Mouse (Mus musculus) adrenal gland, postnatal 10 days (tissue): Measurements from ENCODE around the gene Robo3. TPM values are rescaled to one million over a fixed set of nuclear protein-coding genes. Genes with fewer than 3 reads are reported as not detected.
A peak's percentile ranks its signal among the peaks of the same experiment; 100 is the strongest.

Experiments
- DNase-seq: peaks from one replicate; pipeline ENCODE4 v3.0.0; 2021; ENCODE audit warnings: mixed read lengths
- long read RNA-seq, 2 experiments: library from polyadenylated mRNA; stranded (forward); transcript quantifications; one replicate each; pipeline ENCODE4 v2.0.0; 2021
- total RNA-seq, 2 experiments: library from RNA; stranded (reverse); gene quantifications; 2 replicates each; pipeline ENCODE4 v1.2.3; 2021

Gene Robo3
- under 1 TPM; 0.45 to 0.72 TPM for total RNA-seq
- long read RNA-seq, experiment 1 = 0 reads
- long read RNA-seq, experiment 2 = 0 reads

DNA sequence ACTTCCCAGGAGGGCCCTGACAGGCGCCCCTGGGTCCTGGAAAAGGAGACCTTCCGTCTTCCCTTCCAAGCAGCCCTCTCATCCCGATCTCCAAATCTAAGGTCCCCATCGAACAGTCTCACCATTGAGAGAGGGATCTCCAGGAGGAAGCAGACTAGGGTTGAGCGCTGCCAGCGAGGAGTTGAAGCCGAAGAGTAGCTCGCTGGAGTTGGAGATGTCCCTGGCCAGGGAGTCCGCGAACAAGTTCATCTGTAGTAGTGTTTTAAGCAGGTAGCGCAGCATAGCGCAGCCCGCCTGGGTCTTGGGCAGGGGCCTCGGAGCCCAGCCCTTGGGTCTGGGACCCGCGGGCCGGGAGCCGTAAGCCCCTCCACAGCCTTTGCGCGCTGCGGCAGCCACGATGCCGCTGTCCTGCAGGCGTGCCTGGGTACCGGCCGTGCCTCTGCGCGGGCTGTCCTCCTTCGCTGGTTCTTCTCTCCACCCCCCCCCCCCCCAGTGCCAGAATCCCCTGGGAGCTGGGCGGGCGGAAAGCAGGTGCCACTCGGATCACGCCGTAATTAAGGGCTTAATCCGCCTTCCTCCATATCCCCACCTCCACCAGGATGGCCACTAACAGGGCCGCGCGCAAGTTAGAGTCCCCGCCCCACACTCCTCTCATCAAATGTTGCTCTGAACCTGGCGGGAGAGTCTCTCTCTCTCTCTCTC is at the start of gene Robo3:
Gene Robo3 (minus strand): TSS at position 527 of the 702 bp plus-strand sequence.
- peak; percentile 14 for DNase-seq

GRCm38 (mm10) chr9:37474923-37475322 is 41.9 kb upstream of the Robo3 start:
- no peak for DNase-seq

- DNase-seq = no peak
Observed at GRCm38 (mm10) chr9:37473611-37474125, 40.6 kb upstream of the Robo3 start.

DNA sequence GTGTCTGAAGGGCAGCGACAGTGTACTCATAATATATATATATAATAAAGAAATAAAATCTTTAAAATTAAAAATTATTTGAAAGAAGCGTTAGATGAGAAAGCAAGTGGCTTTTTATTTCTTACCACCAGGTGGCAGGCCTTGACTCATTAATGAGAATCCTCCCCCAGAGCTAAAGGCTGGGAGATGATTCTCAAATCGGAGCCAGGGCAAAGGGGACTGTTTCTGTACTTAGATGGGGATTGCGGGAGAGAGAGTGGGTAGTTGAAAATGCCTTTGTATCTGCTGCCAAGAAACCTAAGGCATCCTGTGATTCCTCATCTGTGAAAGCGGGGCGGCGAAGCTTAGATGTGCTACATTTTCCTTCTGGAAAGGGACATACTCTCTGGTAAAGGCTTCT is 29.7 kb upstream of the Robo3 start:
- DNase-seq = peak; percentile 66

GRCm38 (mm10) chr9:37461571-37461970 is 28.5 kb upstream of the Robo3 start:
- DNase-seq = no peak

DNA sequence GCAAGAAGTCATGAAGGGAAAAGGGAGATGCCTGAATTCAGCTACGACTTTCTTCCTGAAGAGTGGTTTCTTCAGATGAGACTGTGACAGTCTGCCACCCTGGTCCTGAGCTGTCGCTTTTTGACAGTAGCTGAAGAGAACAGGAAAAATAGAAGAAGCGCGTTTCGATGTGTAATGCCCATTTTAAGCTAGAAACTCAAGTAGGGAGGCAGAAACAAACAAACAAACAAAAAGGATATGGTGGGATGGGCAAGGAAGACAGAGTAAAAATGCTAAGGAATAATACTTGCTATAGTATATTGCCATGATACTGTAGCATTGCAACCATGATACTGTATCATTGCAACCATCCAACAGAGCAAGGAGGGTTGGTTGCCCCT is 27.9 kb upstream of the Robo3 start:
- no peak for DNase-seq

- DNase-seq = peak; percentile 38
Observed at GRCm38 (mm10) chr9:37460043-37460960, 27.3 kb upstream of the Robo3 start.

- no peak for DNase-seq
Observed at GRCm38 (mm10) chr9:37459665-37460042, 26.6 kb upstream of the Robo3 start.

GRCm38 (mm10) chr9:37457151-37457550 is 24.1 kb upstream of the Robo3 start:
- DNase-seq = no peak

DNA sequence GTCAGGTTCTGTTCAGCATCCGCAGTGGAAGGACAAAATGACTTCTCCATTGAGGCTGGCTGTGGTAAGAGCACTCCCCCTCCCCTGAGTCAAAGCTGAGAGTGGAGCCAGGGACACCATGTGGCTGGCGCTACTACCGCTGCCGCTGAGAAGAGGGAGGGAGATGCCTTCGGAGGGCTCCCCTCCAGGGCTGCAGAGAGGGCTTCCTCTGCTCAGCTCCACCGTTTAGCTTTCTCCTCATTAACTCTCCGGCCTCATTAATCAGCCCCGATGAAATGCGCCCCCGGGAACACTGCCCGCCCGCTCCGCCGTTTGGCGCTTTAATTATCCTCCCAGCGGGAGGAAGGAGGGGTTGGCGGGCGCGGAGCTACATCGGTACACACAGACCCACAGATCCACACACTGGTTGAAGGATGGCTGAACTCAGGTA is 23.4 kb upstream of the Robo3 start:
- no peak for DNase-seq

DNA sequence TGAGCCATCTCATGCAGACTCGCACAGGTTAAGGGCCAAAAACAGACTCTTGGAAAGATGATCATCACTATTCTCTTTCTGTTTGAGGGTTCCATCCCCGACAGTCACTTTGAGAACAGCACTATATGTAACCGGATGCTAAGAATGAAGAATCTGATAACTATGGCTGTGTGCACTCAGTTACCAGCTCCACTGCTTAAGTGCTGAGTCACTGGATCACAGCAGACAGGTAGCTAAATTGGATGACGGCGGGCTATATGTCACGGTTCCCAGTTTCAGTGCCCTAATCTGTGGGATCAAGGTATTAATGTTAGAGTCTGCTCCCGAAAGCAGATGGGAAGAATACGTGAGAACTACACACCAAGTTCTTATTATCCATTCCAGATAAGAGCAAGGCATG is 22.8 kb upstream of the Robo3 start:
- DNase-seq = no peak

- DNase-seq = no peak
Observed at GRCm38 (mm10) chr9:37454991-37455390, 21.9 kb upstream of the Robo3 start.

- DNase-seq = no peak
Observed at GRCm38 (mm10) chr9:37454011-37454492, 21.0 kb upstream of the Robo3 start.

DNA sequence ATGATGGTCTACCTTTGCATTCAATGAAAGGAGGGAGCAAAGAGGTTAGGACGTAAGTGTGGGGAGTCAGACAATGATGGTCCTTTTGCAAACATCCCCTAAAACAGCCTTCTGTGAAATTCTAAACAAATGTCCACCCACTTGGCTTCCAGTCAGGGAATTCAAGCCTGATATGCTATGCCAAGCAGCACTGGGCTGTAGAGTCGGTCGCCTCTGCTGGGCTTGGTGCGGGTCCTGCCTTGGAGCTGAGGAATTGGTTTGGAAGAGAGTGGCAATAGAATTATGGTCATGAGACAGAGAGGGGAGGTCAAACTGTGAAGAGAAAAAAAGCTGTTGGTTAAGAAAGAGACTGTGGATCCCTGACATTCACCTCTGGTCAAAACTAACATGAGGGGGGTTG is 20.3 kb upstream of the Robo3 start:
- no peak for DNase-seq

- no peak for DNase-seq
Observed at GRCm38 (mm10) chr9:37452401-37452800, 19.4 kb upstream of the Robo3 start.

- no peak for DNase-seq
Observed at GRCm38 (mm10) chr9:37437772-37438735, 5.0 kb upstream of the Robo3 start.

- DNase-seq = no peak
Observed at GRCm38 (mm10) chr9:37435616-37436015, 2.6 kb upstream of the Robo3 start.

- DNase-seq = no peak
Observed at GRCm38 (mm10) chr9:37434932-37435331, 1.9 kb upstream of the Robo3 start.

DNA sequence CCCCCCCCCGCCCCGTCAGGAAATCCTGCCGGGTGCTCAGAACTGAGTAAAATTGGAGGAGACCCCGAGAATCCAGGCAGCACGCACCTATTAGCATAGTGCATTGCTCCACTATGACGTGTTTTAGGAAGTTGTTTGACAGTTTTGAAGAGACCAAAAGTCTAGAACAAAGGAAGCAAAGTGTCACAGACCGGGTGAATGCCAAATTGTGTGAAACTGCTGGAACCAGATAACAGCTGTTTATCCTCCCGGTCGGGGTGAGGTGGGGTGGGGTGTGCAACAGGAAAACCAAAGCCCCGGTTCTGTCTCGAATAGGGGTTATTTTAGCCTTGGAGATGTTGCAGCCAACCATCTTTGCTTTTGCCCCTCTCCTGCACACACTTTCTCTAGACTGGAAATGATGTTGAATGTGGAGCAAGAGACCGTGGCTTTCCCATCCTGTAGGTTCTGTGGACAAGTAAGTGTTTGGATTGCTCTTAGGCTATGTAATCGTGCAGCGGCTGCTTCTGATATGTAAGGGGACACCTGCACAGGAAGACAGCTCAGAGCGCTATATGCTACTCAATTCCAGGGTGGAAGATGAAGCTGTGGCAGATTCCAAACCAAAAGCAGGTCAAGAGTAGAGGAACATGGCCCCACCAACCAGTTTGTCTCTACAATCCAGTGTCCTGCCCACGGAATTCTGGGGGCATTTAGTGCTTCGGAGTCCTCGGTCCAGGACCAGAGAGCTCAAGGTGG is 946 bp upstream of the Robo3 start:
- no peak for DNase-seq

DNA sequence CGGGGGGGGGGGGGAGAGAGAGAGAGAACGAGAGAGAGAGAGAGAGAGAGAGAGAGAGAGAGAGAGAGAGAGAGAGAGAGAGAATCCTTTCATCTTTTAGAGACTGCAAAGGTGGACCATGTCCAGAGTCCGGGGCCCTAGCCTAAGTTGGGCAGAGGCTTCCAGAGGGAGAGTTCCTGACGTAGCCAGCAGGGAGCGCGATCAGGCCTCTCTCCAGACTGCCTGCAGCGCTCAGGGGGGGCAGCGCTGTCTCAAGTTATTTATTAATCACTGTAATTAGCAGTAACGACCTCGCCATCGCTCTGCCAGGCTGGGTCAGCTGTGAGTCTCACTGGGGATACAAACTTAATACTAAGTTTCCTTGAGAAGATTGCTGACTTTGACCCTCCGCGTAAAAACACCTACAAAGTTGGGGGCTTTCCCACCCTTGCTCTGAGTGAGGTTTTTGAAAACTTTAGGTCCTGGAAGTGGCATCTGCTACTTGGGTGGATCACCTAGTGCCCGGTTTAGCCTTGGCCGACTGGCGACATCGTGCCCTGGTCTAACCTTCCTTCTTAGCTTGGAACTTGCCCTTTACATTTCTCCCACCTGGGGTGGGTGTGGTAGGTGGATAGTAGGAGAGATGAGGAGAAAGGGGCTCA is 900 bp downstream of the Robo3 start:
- peak; percentile 73 for DNase-seq

- DNase-seq = peak; percentile 90
Observed at GRCm38 (mm10) chr9:37430582-37430981, 2.5 kb downstream of the Robo3 start.
